Mouse (Mus musculus) CD8-positive naive resting alpha-beta T cell, adult 2 months (primary cell): ENCODE results near the gene Nrf1.

Experiments used
- DNase-seq, 2 experiments: peaks; one replicate each; pipeline ENCODE4 v3.0.0; 2022; ENCODE audit warnings: low read depth in 2 of 2, low spot score in 2 of 2

Gene Nrf1

GRCm38 (mm10) chr6:30174461-30175224 lies 126.9 kb downstream of the Nrf1 start:
- DNase-seq: no peak

GRCm38 (mm10) chr6:30175225-30175917 lies 127.6 kb downstream of the Nrf1 start:
- no peak for DNase-seq

GRCm38 (mm10) chr6:30175918-30176421 lies 128.2 kb downstream of the Nrf1 start:
- no peak for DNase-seq

- DNase-seq: no peak
These were observed 128.7 kb downstream of the Nrf1 start for GRCm38 (mm10) chr6:30176496-30176895.

- DNase-seq: no peak
These were observed 129.5 kb downstream of the Nrf1 start for GRCm38 (mm10) chr6:30177305-30177704.

GRCm38 (mm10) chr6:30178023-30178639 lies 130.3 kb downstream of the Nrf1 start:
- no peak for DNase-seq

GRCm38 (mm10) chr6:30179046-30179445 lies 131.3 kb downstream of the Nrf1 start:
- no peak for DNase-seq

- DNase-seq: no peak
These were observed 132.5 kb downstream of the Nrf1 start for GRCm38 (mm10) chr6:30180321-30180720.

GRCm38 (mm10) chr6:30182038-30182437 lies 134.2 kb downstream of the Nrf1 start:
- no peak for DNase-seq

GRCm38 (mm10) chr6:30183624-30184023 lies 135.8 kb downstream of the Nrf1 start:
- no peak for DNase-seq

GRCm38 (mm10) chr6:30195656-30196055 lies 147.9 kb downstream of the Nrf1 start:
- no peak for DNase-seq

GRCm38 (mm10) chr6:30196143-30196542 lies 148.4 kb downstream of the Nrf1 start:
- DNase-seq: no peak
